Mouse (Mus musculus): Measurements from ENCODE around the gene Dazl. TPM values are rescaled to one million over a fixed set of nuclear protein-coding genes. Genes with fewer than 3 reads are reported as not detected.
A peak's percentile ranks its signal among the peaks of the same experiment; 100 is the strongest.

Gene Dazl
- polyA plus RNA-seq (2015; fragmentation: Nextera tagmentation; extraction: Ambion mirVana), result 0.15 and 0.28 TPM in 2 replicates

DNA sequence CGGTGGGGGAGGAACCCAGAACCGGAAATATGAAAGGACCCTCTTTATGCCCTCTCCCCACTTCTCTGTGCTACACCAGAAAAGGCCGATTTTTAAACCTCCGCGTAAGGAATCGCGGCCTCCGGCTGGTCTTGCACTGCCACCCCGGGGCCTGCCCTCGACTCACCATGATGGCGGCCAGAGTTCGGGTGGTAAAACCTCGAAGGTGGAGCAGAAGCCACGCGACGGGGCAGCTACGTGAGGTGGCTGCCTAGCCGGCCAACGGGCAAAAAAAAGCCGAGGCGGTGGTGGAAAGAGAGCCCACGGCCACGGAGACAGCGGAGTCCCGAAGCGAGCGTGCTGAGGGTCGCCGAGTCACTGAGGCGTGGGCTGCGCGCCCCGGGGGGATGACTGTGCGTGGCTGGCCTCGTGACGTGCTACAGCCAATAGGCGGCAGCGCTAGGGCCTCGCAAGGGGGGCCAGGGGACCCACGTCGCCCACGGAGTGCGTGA is at the start of gene Dazl:
Gene Dazl, minus strand, starts transcription at position 396 of the 491 bp plus-strand sequence.
- Histone ChIP-seq H3K4me2 (peak within 1 kb of the TSS; percentile 75), H3K27me3 (no peaks in the 10 kb centered on the region), H3K27ac (peak within 1 kb of the TSS; percentile 65), H3K9ac (peak within 1 kb of the TSS; percentile 61), H3K36me3 (no peaks in the 10 kb centered on the region), H3K9me3 (replicated peaks) (peaks cover 9% of the 10 kb centered on the region; the same call in 1 of the 2 replicates), H3K4me3 (peak within 1 kb of the TSS; percentile 61), H3K4me1 (replicated peaks) (peaks cover 7% of the 10 kb centered on the region; the same call in 1 of the 2 replicates)
- no peak for ATAC-seq (replicated peaks; ENCODE audit: insufficient number of reproducible peaks, insufficient read depth, low FRiP score, low read depth)
- WGBS, result 89% methylated on average over 43 of the region's 43 CpGs

DNA sequence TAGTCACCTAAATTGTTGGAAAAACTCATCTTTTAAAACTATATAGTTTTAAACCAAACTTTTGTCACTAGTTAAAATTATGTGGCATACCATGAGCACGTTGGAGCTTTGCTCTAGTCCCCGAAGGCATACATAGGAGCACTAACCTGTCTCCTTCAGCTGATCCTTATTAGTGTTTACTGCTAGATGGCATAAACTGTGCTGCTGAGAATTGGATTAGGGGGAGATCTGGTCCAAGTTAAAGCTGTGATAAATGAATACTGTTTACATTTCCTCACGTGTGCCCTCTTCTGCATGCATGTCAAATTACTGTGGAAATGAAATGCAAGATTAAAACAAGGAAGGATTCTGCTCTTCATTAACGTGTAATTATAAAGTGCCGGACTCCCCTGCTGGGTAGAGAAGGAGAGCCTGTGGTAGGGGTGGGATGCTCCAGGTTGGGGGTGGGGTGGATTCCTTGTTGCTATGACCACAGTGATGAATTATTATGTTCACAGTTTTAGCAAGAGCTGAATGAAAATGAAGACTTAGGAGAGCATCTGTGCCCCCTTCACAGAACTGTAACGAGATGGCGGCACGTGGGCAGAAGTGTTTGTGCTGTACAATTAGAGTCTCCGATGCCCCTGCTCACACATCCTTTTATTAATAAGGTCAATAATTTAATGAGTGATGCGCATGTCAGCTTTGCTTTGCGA is 48.6 kb upstream of the Dazl start:
- no peak for ATAC-seq (replicated peaks; ENCODE audit: insufficient number of reproducible peaks, insufficient read depth, low FRiP score, low read depth)
- WGBS, result 86% methylated on average over 11 of the region's 11 CpGs
- no peak overlapping the region for H3K27ac ChIP-seq
- no peaks in the 10 kb centered on the region for H3K4me1 ChIP-seq (replicated peaks)
- no peak overlapping the region for H3K9ac ChIP-seq
- no peaks in the 10 kb centered on the region for H3K27me3 ChIP-seq
- no peaks in the 10 kb centered on the region for H3K36me3 ChIP-seq
- H3K4me3 ChIP-seq, result no peak overlapping the region
- no peak overlapping the region for H3K4me2 ChIP-seq
- H3K9me3 ChIP-seq (replicated peaks), result no peaks in the 10 kb centered on the region

DNA sequence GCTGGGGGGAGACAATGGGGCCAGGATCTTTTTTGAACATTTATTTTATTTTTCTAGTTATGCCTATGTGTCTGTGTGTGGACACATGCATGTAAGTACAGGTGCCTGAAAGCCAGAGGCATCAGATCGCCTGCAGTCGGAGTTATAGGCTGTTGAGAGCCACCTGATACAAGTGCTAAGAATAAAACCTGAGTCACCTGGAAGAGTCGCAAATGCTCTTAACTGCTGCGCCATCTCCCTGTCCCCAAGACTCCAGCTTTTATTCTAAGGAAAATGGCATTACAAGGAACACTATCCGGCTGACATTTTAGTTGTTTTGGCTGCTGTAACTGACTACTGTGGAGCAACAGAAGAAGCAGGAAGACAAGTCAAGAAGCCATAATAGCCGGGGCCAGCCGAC is 45.5 kb upstream of the Dazl start:
- no peaks in the 10 kb centered on the region for H3K4me1 ChIP-seq (replicated peaks)

DNA sequence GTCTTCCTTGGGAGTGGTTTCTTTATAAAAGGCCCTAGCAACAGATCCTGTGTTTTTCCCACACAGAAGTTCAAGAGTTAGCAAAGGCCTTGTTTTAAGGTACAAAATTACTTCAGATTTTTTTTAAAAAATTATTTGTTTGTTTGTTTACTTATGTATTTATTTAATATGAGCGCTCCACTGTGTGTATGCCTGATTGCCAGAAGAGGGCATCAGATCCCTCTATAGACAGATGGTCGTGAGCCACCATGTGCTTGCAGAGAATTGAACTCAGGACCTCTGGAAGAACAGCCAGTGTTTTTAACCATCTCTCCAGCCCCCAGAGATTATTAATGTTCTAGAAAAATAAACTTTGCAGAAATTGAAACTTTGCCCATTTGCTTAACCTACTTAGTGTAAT is 42.3 kb upstream of the Dazl start:
- H3K27ac ChIP-seq, result no peak overlapping the region
- no peak for ATAC-seq (replicated peaks; ENCODE audit: insufficient number of reproducible peaks, insufficient read depth, low FRiP score, low read depth)
- H3K36me3 ChIP-seq, result no peaks in the 10 kb centered on the region
- 0 out of 2 replicates have a peak, but pooled peaks cover 2% of the 10 kb centered on the region for H3K4me1 ChIP-seq (replicated peaks)
- H3K4me2 ChIP-seq, result no peak overlapping the region
- no peak overlapping the region for H3K9ac ChIP-seq
- H3K9me3 ChIP-seq (replicated peaks), result no peaks in the 10 kb centered on the region
- H3K27me3 ChIP-seq, result no peaks in the 10 kb centered on the region
- H3K4me3 ChIP-seq, result no peak overlapping the region
- 81% methylated on average over 2 of the region's 2 CpGs for WGBS

More for the DNA sequence above, 45.5 kb upstream of the Dazl start:
- Histone ChIP-seq H3K9me3 (replicated peaks) (no peaks in the 10 kb centered on the region), H3K36me3 (no peaks in the 10 kb centered on the region), H3K9ac (no peak overlapping the region), H3K27ac (no peak overlapping the region), H3K27me3 (no peaks in the 10 kb centered on the region), H3K4me2 (no peak overlapping the region), H3K4me3 (no peak overlapping the region)
- ATAC-seq (replicated peaks; ENCODE audit: insufficient number of reproducible peaks, insufficient read depth, low FRiP score, low read depth), result no peak
- 72% methylated on average over 7 of the region's 7 CpGs for WGBS

DNA sequence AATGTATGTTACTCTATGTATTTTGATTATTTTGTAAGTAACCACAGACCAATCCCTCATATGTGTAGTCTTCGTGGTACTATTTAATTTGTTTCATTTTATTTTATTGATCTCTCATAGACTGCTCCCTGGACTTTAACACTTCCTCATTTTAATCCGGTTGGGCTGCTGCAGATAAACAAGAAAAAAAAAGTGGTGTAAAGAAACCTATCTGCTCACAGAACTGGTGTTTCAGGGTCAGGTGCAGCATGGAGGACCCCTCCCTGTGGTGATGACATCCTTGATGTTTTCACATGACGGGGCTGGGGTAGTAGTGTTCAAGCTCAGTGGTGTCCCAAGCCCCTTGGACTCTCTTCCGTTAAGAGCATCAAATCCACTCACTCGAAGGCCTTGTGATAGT is 41.3 kb upstream of the Dazl start:
- 0 out of 2 replicates have a peak, but pooled peaks cover 2% of the 10 kb centered on the region for H3K4me1 ChIP-seq (replicated peaks)
- no peak overlapping the region for H3K27ac ChIP-seq
- no peak overlapping the region for H3K9ac ChIP-seq
- WGBS, result 71% methylated on average over 5 of the region's 5 CpGs
- H3K4me3 ChIP-seq, result no peak overlapping the region
- H3K4me2 ChIP-seq, result no peak overlapping the region
- no peaks in the 10 kb centered on the region for H3K36me3 ChIP-seq
- no peak for ATAC-seq (replicated peaks; ENCODE audit: insufficient number of reproducible peaks, insufficient read depth, low FRiP score, low read depth)
- no peaks in the 10 kb centered on the region for H3K9me3 ChIP-seq (replicated peaks)
- no peaks in the 10 kb centered on the region for H3K27me3 ChIP-seq

DNA sequence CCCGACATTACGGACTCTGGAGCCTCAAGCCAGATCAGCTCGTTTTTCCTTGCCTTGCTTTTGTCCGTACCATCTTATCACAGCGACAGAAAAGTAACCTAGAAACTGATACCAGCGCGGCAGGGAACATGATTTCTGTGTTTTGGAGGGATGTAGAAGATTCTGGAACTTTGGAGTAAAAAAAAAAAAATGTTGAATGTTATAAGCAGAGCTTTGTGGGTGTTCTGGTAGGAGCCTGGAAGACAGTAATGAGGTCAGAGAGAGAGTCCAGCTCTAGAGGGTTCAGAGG is 38.5 kb upstream of the Dazl start:
- H3K4me2 ChIP-seq, result no peak overlapping the region
- no peak overlapping the region for H3K27ac ChIP-seq
- H3K4me3 ChIP-seq, result no peak overlapping the region
- H3K36me3 ChIP-seq, result no peaks in the 10 kb centered on the region
- no peak overlapping the region for H3K9ac ChIP-seq
- no peaks in the 10 kb centered on the region for H3K27me3 ChIP-seq
- no peak for ATAC-seq (replicated peaks; ENCODE audit: insufficient number of reproducible peaks, insufficient read depth, low FRiP score, low read depth)
- 47% methylated on average over 7 of the region's 7 CpGs for WGBS
- H3K4me1 ChIP-seq (replicated peaks), result 0 out of 2 replicates have a peak, but pooled peaks cover 2% of the 10 kb centered on the region
- no peaks in the 10 kb centered on the region for H3K9me3 ChIP-seq (replicated peaks)

DNA sequence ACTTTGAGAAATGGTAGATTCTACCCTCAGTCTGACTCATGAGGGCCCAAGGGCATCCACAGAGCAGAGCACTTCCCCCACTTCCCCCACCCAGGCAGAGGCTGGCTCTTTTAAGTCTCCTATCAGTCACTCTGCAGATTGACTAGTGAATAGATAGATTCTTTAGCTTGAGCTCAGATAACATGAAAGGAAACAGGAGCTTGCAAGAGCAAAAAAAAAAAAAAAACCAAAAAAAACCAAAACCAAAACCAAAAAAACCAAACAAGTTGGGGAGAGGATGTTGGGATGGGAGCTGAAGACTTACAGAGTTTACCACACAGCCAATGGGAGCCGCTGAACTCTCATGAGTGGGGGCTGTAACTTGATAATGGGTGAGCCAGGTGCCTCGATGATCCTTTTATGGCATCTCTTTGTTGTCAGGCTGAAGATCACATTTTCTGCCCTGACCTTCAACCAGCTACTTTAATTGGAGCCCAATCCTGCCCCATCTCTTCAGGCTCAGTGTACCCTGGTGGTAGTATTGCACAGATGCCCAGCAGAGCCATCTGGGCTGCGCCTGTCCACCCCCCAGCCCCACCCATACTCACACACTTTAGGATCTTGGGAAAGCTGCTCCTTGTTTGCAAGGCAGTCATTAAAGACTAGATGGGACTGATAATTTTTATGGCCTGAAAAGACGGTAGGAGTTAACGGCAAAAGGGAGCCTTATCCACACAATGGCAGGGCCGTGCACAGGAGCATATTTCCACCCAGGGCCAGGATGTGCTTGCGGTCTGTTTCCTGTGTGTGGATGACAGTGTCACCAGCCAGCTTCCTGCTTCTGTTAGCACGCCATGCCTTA is 38.0 kb upstream of the Dazl start:
- no peaks in the 10 kb centered on the region for H3K9me3 ChIP-seq (replicated peaks)
- 48% methylated on average over 8 of the region's 8 CpGs for WGBS
- no peaks in the 10 kb centered on the region for H3K27me3 ChIP-seq
- H3K4me2 ChIP-seq, result peak overlapping the region; percentile 18; the same call in 1 of the 2 replicates
- peak overlapping the region; percentile 29; the same call in 1 of the 2 replicates for H3K27ac ChIP-seq
- ATAC-seq (replicated peaks; ENCODE audit: insufficient number of reproducible peaks, insufficient read depth, low FRiP score, low read depth), result no peak; the same call in 1 of the 2 replicates
- H3K4me1 ChIP-seq (replicated peaks), result 0 out of 2 replicates have a peak, but pooled peaks cover 2% of the 10 kb centered on the region
- no peak overlapping the region for H3K9ac ChIP-seq
- no peaks in the 10 kb centered on the region for H3K36me3 ChIP-seq
- no peak overlapping the region for H3K4me3 ChIP-seq

DNA sequence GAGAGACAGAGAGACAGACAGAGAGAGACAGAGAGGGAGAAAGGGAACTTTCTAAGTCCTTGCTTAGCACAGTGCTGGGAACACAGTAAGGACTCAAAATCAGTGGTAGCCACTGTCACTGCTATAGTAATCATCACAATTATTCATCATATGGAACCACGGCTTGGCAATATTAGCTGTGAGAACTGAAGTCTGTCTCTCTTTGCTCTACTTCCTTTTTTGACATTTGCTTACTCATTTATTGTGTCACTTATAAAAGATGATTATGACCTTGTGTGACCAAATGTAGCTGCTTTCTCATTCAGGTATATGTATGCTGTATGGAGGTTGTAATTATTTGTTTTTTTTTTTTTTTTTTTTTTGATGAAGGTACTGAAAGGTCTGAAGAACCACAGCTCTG is 36.8 kb upstream of the Dazl start:
- H3K36me3 ChIP-seq, result no peaks in the 10 kb centered on the region
- no peak overlapping the region for H3K9ac ChIP-seq
- 0 out of 2 replicates have a peak, but pooled peaks cover 2% of the 10 kb centered on the region for H3K4me1 ChIP-seq (replicated peaks)
- no peak for ATAC-seq (replicated peaks; ENCODE audit: insufficient number of reproducible peaks, insufficient read depth, low FRiP score, low read depth)
- H3K4me2 ChIP-seq, result no peak overlapping the region
- 89% methylated on average over 1 of the region's 1 CpGs for WGBS
- H3K27ac ChIP-seq, result no peak overlapping the region
- H3K9me3 ChIP-seq (replicated peaks), result no peaks in the 10 kb centered on the region
- H3K4me3 ChIP-seq, result no peak overlapping the region
- H3K27me3 ChIP-seq, result no peaks in the 10 kb centered on the region

DNA sequence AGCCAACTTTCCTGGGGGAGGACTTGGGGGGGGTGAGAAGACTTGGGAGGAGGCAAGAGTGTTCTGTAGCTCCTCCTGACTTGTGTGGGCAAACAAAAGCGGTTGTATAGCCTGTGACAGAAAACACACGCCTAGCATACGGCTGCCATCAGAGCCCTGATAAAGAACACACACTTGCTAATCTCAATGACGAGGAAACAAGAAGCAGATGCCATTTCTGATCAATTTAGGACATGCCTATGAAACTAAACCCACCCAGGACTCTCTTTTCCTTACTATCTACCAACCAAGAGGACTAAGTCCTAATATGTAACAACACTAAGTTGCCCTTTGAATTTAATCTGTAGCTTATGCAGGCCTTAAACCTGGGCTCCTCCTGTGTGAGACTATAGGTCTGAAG is 31.2 kb upstream of the Dazl start:
- no peaks in the 10 kb centered on the region for H3K4me1 ChIP-seq (replicated peaks)
- no peak overlapping the region for H3K9ac ChIP-seq
- H3K9me3 ChIP-seq (replicated peaks), result no peaks in the 10 kb centered on the region
- H3K27ac ChIP-seq, result no peak overlapping the region
- H3K27me3 ChIP-seq, result no peaks in the 10 kb centered on the region
- no peak overlapping the region for H3K4me3 ChIP-seq
- no peak overlapping the region for H3K4me2 ChIP-seq
- WGBS, result 42% methylated on average over 4 of the region's 4 CpGs
- no peaks in the 10 kb centered on the region for H3K36me3 ChIP-seq
- ATAC-seq (replicated peaks; ENCODE audit: insufficient number of reproducible peaks, insufficient read depth, low FRiP score, low read depth), result no peak

DNA sequence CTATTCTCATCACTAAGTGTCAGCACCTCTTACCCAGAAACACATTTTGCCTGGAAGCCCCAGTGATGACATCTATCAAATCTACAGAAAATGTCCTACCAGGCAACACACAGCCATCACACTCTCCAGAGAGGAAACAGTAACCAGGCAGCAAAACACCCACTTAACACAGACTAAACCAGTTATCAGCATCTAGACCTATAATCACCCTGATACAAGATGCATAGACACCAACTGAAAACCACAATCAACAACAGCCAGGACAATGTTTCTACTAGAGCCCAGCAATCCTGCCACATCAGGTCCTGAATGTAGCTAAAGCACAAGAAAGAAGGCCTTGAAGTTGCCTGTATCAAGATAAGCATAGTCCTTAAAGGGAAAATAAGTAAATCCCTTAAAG is 25.4 kb upstream of the Dazl start:
- H3K27ac ChIP-seq, result no peak overlapping the region
- H3K9ac ChIP-seq, result no peak overlapping the region
- H3K27me3 ChIP-seq, result no peaks in the 10 kb centered on the region
- no peak for ATAC-seq (replicated peaks; ENCODE audit: insufficient number of reproducible peaks, insufficient read depth, low FRiP score, low read depth)
- no peak overlapping the region for H3K4me3 ChIP-seq
- peaks cover 6% of the 10 kb centered on the region for H3K4me1 ChIP-seq (replicated peaks)
- H3K36me3 ChIP-seq, result no peaks in the 10 kb centered on the region
- H3K9me3 ChIP-seq (replicated peaks), result no peaks in the 10 kb centered on the region
- H3K4me2 ChIP-seq, result no peak overlapping the region

DNA sequence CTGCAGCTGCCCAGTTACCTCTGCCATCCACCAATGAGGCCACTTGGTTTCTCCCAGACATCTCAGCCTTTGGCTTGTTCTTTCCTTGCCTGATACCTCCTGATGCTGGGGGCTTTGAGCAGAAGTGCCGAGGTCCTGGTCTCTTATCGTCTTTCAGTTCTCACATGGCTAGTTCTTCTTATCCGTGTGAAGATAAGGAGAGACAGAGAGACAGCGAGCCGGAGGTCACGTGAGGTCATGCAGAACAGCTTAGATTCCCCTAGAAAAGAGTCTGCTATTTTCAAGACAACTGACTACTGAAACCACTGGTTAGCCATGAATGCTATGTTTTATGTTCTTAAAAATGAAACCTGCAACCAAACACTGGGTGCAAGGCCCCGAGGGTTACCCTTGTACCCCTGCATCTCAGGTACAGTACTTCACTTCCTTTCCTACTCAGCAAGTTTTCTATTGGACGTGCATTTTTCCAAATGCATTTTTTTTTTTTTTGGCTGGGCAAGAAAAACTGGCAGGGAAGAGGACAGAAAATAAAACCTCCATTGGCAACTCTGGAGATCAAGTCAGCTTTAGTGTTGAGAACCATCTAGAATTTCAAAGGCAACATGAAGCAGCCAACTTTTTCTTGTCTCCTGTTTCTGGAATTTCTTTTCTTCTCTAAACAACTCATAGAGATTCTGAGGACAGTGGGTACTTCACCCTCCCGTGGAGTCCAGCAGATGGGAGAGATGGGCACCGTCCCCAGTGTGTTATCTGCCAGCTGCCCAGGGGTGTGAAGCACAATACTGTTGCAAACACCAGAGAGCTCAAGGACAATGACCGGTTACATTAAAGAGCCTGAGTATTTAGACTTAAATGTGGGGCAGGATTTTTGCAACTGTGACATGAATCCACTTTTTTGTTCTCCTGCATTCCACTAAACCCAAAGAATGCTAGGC is 23.0 kb upstream of the Dazl start:
- H3K27ac ChIP-seq, result no peak overlapping the region
- no peaks in the 10 kb centered on the region for H3K9me3 ChIP-seq (replicated peaks)
- H3K4me3 ChIP-seq, result no peak overlapping the region
- H3K4me2 ChIP-seq, result no peak overlapping the region
- WGBS, result 33% methylated on average over 11 of the region's 11 CpGs
- no peak for ATAC-seq (replicated peaks; ENCODE audit: insufficient number of reproducible peaks, insufficient read depth, low FRiP score, low read depth)
- no peaks in the 10 kb centered on the region for H3K27me3 ChIP-seq
- H3K36me3 ChIP-seq, result no peaks in the 10 kb centered on the region
- peaks cover 6% of the 10 kb centered on the region for H3K4me1 ChIP-seq (replicated peaks)
- H3K9ac ChIP-seq, result no peak overlapping the region
